Mouse (Mus musculus) bone marrow, adult 2 months (tissue): ENCODE results near the gene Hook2.

Experiments used
- CTCF ChIP-seq: fragments of 200-500 bp; IDR thresholded peaks from 2 replicates; pipeline ENCODE4 v1.5.1; 2011; ENCODE audit warnings: low read length, control low read depth; ENCODE audit not compliant: control insufficient read depth, insufficient read depth
- POLR2A ChIP-seq: fragments of 200-500 bp; IDR thresholded peaks from 2 replicates; pipeline ENCODE4 v1.6.1; 2011; ENCODE audit warnings: low read depth, mild to moderate bottlenecking, control low read depth, low read length, borderline replicate concordance; ENCODE audit not compliant: control insufficient read depth

- TF ChIP-seq CTCF (no peak), POLR2A (no peak)
These were observed 43.5 kb downstream of the Hook2 start for GRCm38 (mm10) chr8:85033867-85034266.
